Comparison of ENCODE assay signal across 9 mouse cellular contexts in genomic region chr1:135811016-135811646, GRCm38 (mm10). TPM values are rescaled to one million over a fixed set of nuclear protein-coding genes. Genes with fewer than 3 reads are reported as not detected.
DNase-seq lines count a peak whose midpoint lies in the region; ATAC-seq and TF ChIP-seq lines count a peak whose summit lies in the region.
"Had no signal": no experiment of that assay in that cellular context is flagged by ENCODE, and none has a peak within 500 bp of the region (broad histone marks: within the 10 kb centered on the region; RNA-seq: fewer than 3 reads in every experiment).

No protein-coding gene starts in this region.

- H3K9ac ChIP-seq in embryonic facial prominence, embryonic 12.5 days = no peak overlapping the region
- peak overlapping the region; percentile 35; the same call in 1 of the 2 replicates for H3K9ac ChIP-seq in heart, embryonic 13.5 days
- H3K9ac ChIP-seq in kidney, embryonic 16.5 days (replicated peaks; ENCODE audit: low read length) = no peak overlapping the region
- H3K9ac ChIP-seq in liver, postnatal 0 days (replicated peaks) = no peak overlapping the region
- H3K9ac ChIP-seq: embryonic facial prominence, embryonic 13.5 days had no signal

- H3ac ChIP-seq in C2C12 (ENCODE audit: control insufficient read depth, insufficient read length, low read depth) = no peak overlapping the region

- no peaks in the 10 kb centered on the region for H3K79me2 ChIP-seq in C2C12 (ENCODE audit: control insufficient read depth, insufficient read depth)

- no peak for TF ChIP-seq EP300 in liver, postnatal 0 days (IDR thresholded peaks at IDR 0.05; ENCODE audit: low read depth)

- H3K27me3 ChIP-seq in C2C12 (ENCODE audit: control insufficient read depth, insufficient read depth, insufficient read length) = no peaks in the 10 kb centered on the region
- H3K27me3 ChIP-seq in embryonic facial prominence, embryonic 12.5 days = peaks cover 2% of the 10 kb centered on the region; the same call in 1 of the 2 replicates
- H3K27me3 ChIP-seq in heart, embryonic 13.5 days (replicated peaks) = no peaks in the 10 kb centered on the region
- H3K27me3 ChIP-seq in kidney, embryonic 16.5 days (ENCODE audit: insufficient read depth, low read length) = 0 out of 2 replicates have a peak, but pooled peaks cover under 1% of the 10 kb centered on the region
- H3K27me3 ChIP-seq in liver, postnatal 0 days (ENCODE audit: insufficient read depth, low read length) = peaks cover 4% of the 10 kb centered on the region; the same call in 1 of the 2 replicates

- H3K79me3 ChIP-seq in C2C12 (ENCODE audit: low read depth) = no peaks in the 10 kb centered on the region

- H3K27ac ChIP-seq in embryonic facial prominence, embryonic 12.5 days = no peak overlapping the region
- peak overlapping the region; percentile 89 for H3K27ac ChIP-seq in heart, embryonic 13.5 days (replicated peaks)
- H3K27ac ChIP-seq in kidney, embryonic 16.5 days (ENCODE audit: low read length) = no peak overlapping the region
- H3K27ac ChIP-seq in liver, postnatal 0 days (ENCODE audit: low read depth) = no peak overlapping the region
- H3K27ac ChIP-seq: embryonic facial prominence, embryonic 13.5 days had no signal

- peak; percentile 82 to 88 for DNase-seq in adrenal gland, postnatal 36 days
- peak; percentile 87 for DNase-seq in liver, postnatal 0 days
- DNase-seq in thymus, adult 18-20 months = peak; percentile 68 to 69

- TF ChIP-seq CTCF in C2C12 (IDR thresholded peaks at IDR 0.05; ENCODE audit: control insufficient read depth, insufficient read depth, insufficient read length) = peak; percentile 55
- peak; percentile 98 for TF ChIP-seq CTCF in liver, postnatal 0 days (IDR thresholded peaks at IDR 0.05; ENCODE audit: low read depth)

- H3K36me3 ChIP-seq in C2C12 (ENCODE audit: control insufficient read depth, insufficient read depth) = no peaks in the 10 kb centered on the region
- H3K36me3 ChIP-seq in embryonic facial prominence, embryonic 12.5 days = no peaks in the 10 kb centered on the region
- peaks cover 54% of the 10 kb centered on the region for H3K36me3 ChIP-seq in heart, embryonic 13.5 days
- no peaks in the 10 kb centered on the region for H3K36me3 ChIP-seq in kidney, embryonic 16.5 days (ENCODE audit: insufficient read depth, low read length)
- H3K36me3 ChIP-seq in liver, postnatal 0 days (replicated peaks; ENCODE audit: insufficient read depth, low read length) = no peaks in the 10 kb centered on the region
- H3K36me3 ChIP-seq: embryonic facial prominence, embryonic 13.5 days had no signal

- no peak overlapping the region for H3K4me3 ChIP-seq in C2C12 (ENCODE audit: insufficient read depth, poor library complexity, severe bottlenecking)
- no peak overlapping the region for H3K4me3 ChIP-seq in embryonic facial prominence, embryonic 12.5 days
- H3K4me3 ChIP-seq in heart, embryonic 13.5 days = no peak overlapping the region
- H3K4me3 ChIP-seq in kidney, embryonic 16.5 days (ENCODE audit: low read length) = no peak overlapping the region
- H3K4me3 ChIP-seq in liver, postnatal 0 days (ENCODE audit: low read depth, low read length) = no peak overlapping the region
- H3K4me3 ChIP-seq: embryonic facial prominence, embryonic 13.5 days had no signal

- no peak overlapping the region for H3K4me2 ChIP-seq in embryonic facial prominence, embryonic 12.5 days (replicated peaks)
- H3K4me2 ChIP-seq in heart, embryonic 13.5 days = no peak overlapping the region
- no peak overlapping the region for H3K4me2 ChIP-seq in kidney, embryonic 16.5 days (replicated peaks; ENCODE audit: low read depth, low read length)
- H3K4me2 ChIP-seq in liver, postnatal 0 days (ENCODE audit: low read depth, low read length) = no peak overlapping the region
- H3K4me2 ChIP-seq: embryonic facial prominence, embryonic 13.5 days had no signal

- WGBS in embryonic facial prominence, embryonic 12.5 days = 34% methylated on average over 7 of the region's 7 CpGs
- WGBS in heart, embryonic 13.5 days = 27% methylated on average over 7 of the region's 7 CpGs
- WGBS in kidney, embryonic 16.5 days = 33% methylated on average over 7 of the region's 7 CpGs
- WGBS in liver, postnatal 0 days (ENCODE audit: insufficient replicate concordance) = 30% methylated on average over 7 of the region's 7 CpGs

- 0 out of 2 replicates have a peak, but pooled peaks have one; percentile 31 for ATAC-seq in embryonic facial prominence, embryonic 12.5 days (ENCODE audit: insufficient number of reproducible peaks, insufficient read depth, low FRiP score, low TSS enrichment)
- ATAC-seq in heart, embryonic 13.5 days (ENCODE audit: extremely low read depth, insufficient number of reproducible peaks, low FRiP score, low TSS enrichment) = no peak
- ATAC-seq in kidney, embryonic 16.5 days (ENCODE audit: low FRiP score, low TSS enrichment) = peak; percentile 39; the same call in 1 of the 2 replicates
- peak; percentile 45; the same call in 1 of the 2 replicates for ATAC-seq in liver, postnatal 0 days
- peak; percentile 51 for ATAC-seq in neutrophil, adult 5-6 weeks (ENCODE audit: extremely low read depth, insufficient number of reproducible peaks, low FRiP score, poor library complexity, severe bottlenecking)

- no peaks in the 10 kb centered on the region for H3K9me3 ChIP-seq in embryonic facial prominence, embryonic 12.5 days
- no peaks in the 10 kb centered on the region for H3K9me3 ChIP-seq in heart, embryonic 13.5 days
- no peaks in the 10 kb centered on the region for H3K9me3 ChIP-seq in kidney, embryonic 16.5 days (ENCODE audit: low read length)
- H3K9me3 ChIP-seq in liver, postnatal 0 days (ENCODE audit: low read length) = no peaks in the 10 kb centered on the region
- H3K9me3 ChIP-seq: embryonic facial prominence, embryonic 13.5 days had no signal

- no peaks in the 10 kb centered on the region for H3K4me1 ChIP-seq in embryonic facial prominence, embryonic 12.5 days
- H3K4me1 ChIP-seq in heart, embryonic 13.5 days = peaks cover 73% of the 10 kb centered on the region
- H3K4me1 ChIP-seq in kidney, embryonic 16.5 days (ENCODE audit: insufficient read depth, low read length) = peaks cover 31% of the 10 kb centered on the region
- H3K4me1 ChIP-seq in liver, postnatal 0 days (ENCODE audit: insufficient read depth) = no peaks in the 10 kb centered on the region

TF ChIP-seq in C2C12, 6 proteins besides CTCF, POLR2A, EP300 and RAD21:
- TF ChIP-seq MYOD1 (IDR thresholded peaks at IDR 0.05; ENCODE audit: control insufficient read depth, insufficient read length, low read depth) (no peak), FOSL1 (IDR thresholded peaks at IDR 0.05; ENCODE audit: insufficient read depth, low read length, poor library complexity, severe bottlenecking) (no peak), MAX (IDR thresholded peaks at IDR 0.05) (no peak), MYOG (IDR thresholded peaks at IDR 0.05; ENCODE audit: control insufficient read depth, extremely low read depth, insufficient read length) (no peak)
TF ChIP-seq in C2C12: peak in this region for 0.

RNA-seq across cellular contexts. Expression of gene Lad1, which starts 7.3 kb away (rescaled TPM):
- 0.48 TPM for polyA plus RNA-seq in C2C12 (2012; fragmentation: generic; extraction: Trizol)
- not detected for total RNA-seq in adrenal gland, postnatal 36 days (2021)
- 6.6 TPM in 2 replicates for polyA plus RNA-seq in embryonic facial prominence, embryonic 12.5 days (2016; fragmentation: Nextera tagmentation; extraction: Ambion mirVana)
- polyA plus RNA-seq in heart, embryonic 13.5 days (2015; fragmentation: Nextera tagmentation; extraction: Ambion mirVana) = 4.0 and 4.4 TPM in 2 replicates
- polyA plus RNA-seq in kidney, embryonic 16.5 days (2015; fragmentation: Nextera tagmentation; extraction: Ambion mirVana) = 29.1 and 30.8 TPM in 2 replicates
- polyA plus RNA-seq in liver, postnatal 0 days (2015; fragmentation: Nextera tagmentation; extraction: Ambion mirVana) = 0.42 and 0.77 TPM in 2 replicates
- total RNA-seq in neutrophil, adult 5-6 weeks (2017) = 0.12 TPM in 1 of 2 replicates, not detected in the other

RNA-seq across cellular contexts. Expression of gene Tnnt2, which starts 25.0 kb away (rescaled TPM):
- polyA plus RNA-seq in C2C12 (2012; fragmentation: generic; extraction: Trizol) = 167 TPM
- 1 to 10 TPM; 2.5 to 2.6 TPM for total RNA-seq in adrenal gland, postnatal 36 days (2021)
- 23.0 and 27.7 TPM in 2 replicates for polyA plus RNA-seq in embryonic facial prominence, embryonic 12.5 days (2016; fragmentation: Nextera tagmentation; extraction: Ambion mirVana)
- 5,554 and 6,221 TPM in 2 replicates for polyA plus RNA-seq in heart, embryonic 13.5 days (2015; fragmentation: Nextera tagmentation; extraction: Ambion mirVana)
- polyA plus RNA-seq in kidney, embryonic 16.5 days (2015; fragmentation: Nextera tagmentation; extraction: Ambion mirVana) = 9.4 and 37.2 TPM in 2 replicates
- 3.2 and 3.6 TPM in 2 replicates for polyA plus RNA-seq in liver, postnatal 0 days (2015; fragmentation: Nextera tagmentation; extraction: Ambion mirVana)
- 0.12 TPM in 1 of 2 replicates, not detected in the other for total RNA-seq in neutrophil, adult 5-6 weeks (2017)

RNA-seq across cellular contexts. Expression of gene Tnni1, which starts 31.9 kb away (rescaled TPM):
- polyA plus RNA-seq in C2C12 (2012; fragmentation: generic; extraction: Trizol) = 44.6 TPM
- total RNA-seq in adrenal gland, postnatal 36 days (2021) = under 1 TPM in 1 of 2 experiments, not detected in 1; 0.33 TPM
- polyA plus RNA-seq in embryonic facial prominence, embryonic 12.5 days (2016; fragmentation: Nextera tagmentation; extraction: Ambion mirVana) = 48.6 and 66.8 TPM in 2 replicates
- polyA plus RNA-seq in heart, embryonic 13.5 days (2015; fragmentation: Nextera tagmentation; extraction: Ambion mirVana) = 3,602 and 4,207 TPM in 2 replicates
- 21.9 and 23.5 TPM in 2 replicates for polyA plus RNA-seq in kidney, embryonic 16.5 days (2015; fragmentation: Nextera tagmentation; extraction: Ambion mirVana)
- 1.2 and 4.7 TPM in 2 replicates for polyA plus RNA-seq in liver, postnatal 0 days (2015; fragmentation: Nextera tagmentation; extraction: Ambion mirVana)
- total RNA-seq in neutrophil, adult 5-6 weeks (2017) = not detected in 2 replicates

RNA-seq across cellular contexts. Expression of gene Phlda3, which starts 45.2 kb away (rescaled TPM):
- polyA plus RNA-seq in C2C12 (2012; fragmentation: generic; extraction: Trizol) = 318 TPM
- total RNA-seq in adrenal gland, postnatal 36 days (2021) = 10 to 100 TPM; 45.8 to 51.9 TPM
- 52.8 and 55.0 TPM in 2 replicates for polyA plus RNA-seq in embryonic facial prominence, embryonic 12.5 days (2016; fragmentation: Nextera tagmentation; extraction: Ambion mirVana)
- 67.1 and 75.3 TPM in 2 replicates for polyA plus RNA-seq in heart, embryonic 13.5 days (2015; fragmentation: Nextera tagmentation; extraction: Ambion mirVana)
- polyA plus RNA-seq in kidney, embryonic 16.5 days (2015; fragmentation: Nextera tagmentation; extraction: Ambion mirVana) = 79.6 and 87.5 TPM in 2 replicates
- 4.0 and 4.9 TPM in 2 replicates for polyA plus RNA-seq in liver, postnatal 0 days (2015; fragmentation: Nextera tagmentation; extraction: Ambion mirVana)
- 0.47 TPM in 1 of 2 replicates, not detected in the other for total RNA-seq in neutrophil, adult 5-6 weeks (2017)

Comparison
In these comparisons a context has a peak if more than half of its experiments do, and no peak if none do; other contexts are left out.
1. RNA of gene Tnnt2, which starts 25.0 kb away (polyA plus RNA-seq): 5,554 to 6,221 TPM in heart, embryonic 13.5 days; 167 TPM in C2C12 (single experiment), 9.4 to 37.2 TPM in kidney, embryonic 16.5 days, 23.0 to 27.7 TPM in embryonic facial prominence, embryonic 12.5 days and 3.2 to 3.6 TPM in liver, postnatal 0 days; every median in the first group is over 10 times any median in the second.
2. RNA of gene Tnni1, which starts 31.9 kb away (polyA plus RNA-seq): 3,602 to 4,207 TPM in heart, embryonic 13.5 days; 48.6 to 66.8 TPM in embryonic facial prominence, embryonic 12.5 days, 44.6 TPM in C2C12 (single experiment), 21.9 to 23.5 TPM in kidney, embryonic 16.5 days and 1.2 to 4.7 TPM in liver, postnatal 0 days; every median in the first group is over 10 times any median in the second.
3. Peak in every context shown above with its lines, with median percentiles within 50 percentile points of each other: DNase-seq.